Mouse (Mus musculus) neural tube, embryonic 11.5 days (tissue): ENCODE measurements around the gene Itga6. TPM values are rescaled to one million over a fixed set of nuclear protein-coding genes. Genes with fewer than 3 reads are reported as not detected.
A peak's percentile ranks its signal among the peaks of the same experiment; 100 is the strongest.

Experiments
- ATAC-seq: fragments of 200-750 bp; cut with Nextera tagmentation; 2 replicates; pipeline ENCODE4 v1.8.0; 2017; ENCODE audit warnings: moderate number of reproducible peaks, mild to moderate bottlenecking, moderate TSS enrichment, moderate library complexity; ENCODE audit not compliant: insufficient read depth, low FRiP score, low TSS enrichment
- DNase-seq: peaks from one replicate; pipeline ENCODE4 v3.0.0-alpha.2; 2015; ENCODE audit warnings: low spot score
- H3K27ac ChIP-seq: fragments of 300-500 bp; sonication (generic); 2 replicates; pipeline ENCODE4 v1.5.1; 2014; ENCODE audit warnings: low read depth, mild to moderate bottlenecking, low read length
- H3K27me3 ChIP-seq: fragments of 300-500 bp; sonication (generic); 2 replicates; pipeline ENCODE4 v1.6.1; 2014; ENCODE audit warnings: mild to moderate bottlenecking, low read length, mixed read lengths; ENCODE audit not compliant: control insufficient read depth, insufficient read depth
- H3K36me3 ChIP-seq: fragments of 300-500 bp; sonication (generic); 2 replicates; pipeline ENCODE4 v1.6.1; 2014; ENCODE audit warnings: mild to moderate bottlenecking, low read length, moderate library complexity, mixed read lengths; ENCODE audit not compliant: control insufficient read depth, insufficient read depth
- H3K4me1 ChIP-seq: fragments of 300-500 bp; sonication (generic); 2 replicates; pipeline ENCODE4 v1.6.1; 2014; ENCODE audit warnings: low read length, mixed read lengths; ENCODE audit not compliant: control insufficient read depth, insufficient read depth
- H3K4me2 ChIP-seq: fragments of 300-500 bp; sonication (generic); 2 replicates; pipeline ENCODE4 v1.6.1; 2014; ENCODE audit warnings: low read depth, mild to moderate bottlenecking, moderate library complexity
- H3K4me3 ChIP-seq: fragments of 300-500 bp; sonication (generic); 2 replicates; pipeline ENCODE4 v1.5.1; 2014; ENCODE audit warnings: low read depth, low read length
- H3K9ac ChIP-seq: fragments of 300-500 bp; sonication (generic); 2 replicates; pipeline ENCODE4 v1.6.1; 2014; ENCODE audit warnings: mild to moderate bottlenecking, low read length
- H3K9me3 ChIP-seq: fragments of 300-500 bp; sonication (generic); 2 replicates; pipeline ENCODE4 v1.6.1; 2016; ENCODE audit warnings: low read length; ENCODE audit not compliant: control insufficient read depth
- WGBS: fragments of 180-500 bp; shearing (Covaris S2); extraction: QIAGEN DNeasy Blood & Tissue Kit; methylation state at CpG from one replicate; pipeline ENCODE4 v1.1.7; 2014; 5-methylcytosine and 5-hydroxymethylcytosine counted together
- polyA plus RNA-seq: library from polyadenylated mRNA; unstranded; fragments of >200 nt; fragmentation: Nextera tagmentation; extraction: Ambion mirVana; gene quantifications from 2 replicates; pipeline ENCODE4 v1.2.1, GENCODE M21; 2014

Itga6 gene
- polyA plus RNA-seq, 1 experiment from 2014 or later, result 39.9 TPM

- H3K27me3 ChIP-seq, result no peaks in the 10 kb centered on the region
- peaks cover 12% of the 10 kb centered on the region for H3K4me1 ChIP-seq
- ATAC-seq (no peak), DNase-seq (no peak)
- no peaks in the 10 kb centered on the region for H3K9me3 ChIP-seq
- H3K9ac ChIP-seq, result no peak overlapping the region
- 83% methylated on average over 4 of the region's 4 CpGs for WGBS
- no peak overlapping the region for H3K27ac ChIP-seq
- no peaks in the 10 kb centered on the region for H3K36me3 ChIP-seq
- H3K4me2 ChIP-seq, result no peak overlapping the region
- H3K4me3 ChIP-seq, result no peak overlapping the region
Observed at GRCm38 (mm10) chr2:71742557-71742956, 2.9 kb upstream of the Itga6 start.

GRCm38 (mm10) chr2:71743377-71743776, 2.0 kb upstream of the Itga6 start:
- Histone ChIP-seq H3K9ac (no peak overlapping the region), H3K36me3 (no peaks in the 10 kb centered on the region), H3K4me1 (peaks cover 12% of the 10 kb centered on the region), H3K4me2 (no peak overlapping the region), H3K27ac (no peak overlapping the region), H3K9me3 (no peaks in the 10 kb centered on the region), H3K27me3 (no peaks in the 10 kb centered on the region), H3K4me3 (no peak overlapping the region)
- DNase-seq (no peak), ATAC-seq (no peak)
- 64% methylated on average over 7 of the region's 7 CpGs for WGBS

- Histone ChIP-seq H3K27ac (no peak overlapping the region), H3K4me3 (no peak overlapping the region), H3K4me2 (no peak overlapping the region), H3K27me3 (no peaks in the 10 kb centered on the region), H3K4me1 (peaks cover 12% of the 10 kb centered on the region), H3K9ac (0 out of 2 replicates have a peak overlapping the region, but pooled peaks have one; percentile 18), H3K36me3 (no peaks in the 10 kb centered on the region), H3K9me3 (no peaks in the 10 kb centered on the region)
- ATAC-seq (no peak), DNase-seq (no peak)
- 24% methylated on average over 9 of the region's 9 CpGs for WGBS
Observed at GRCm38 (mm10) chr2:71744320-71744719, 1.1 kb upstream of the Itga6 start.

- Histone ChIP-seq H3K4me1 (peaks cover 12% of the 10 kb centered on the region), H3K27ac (no peak overlapping the region), H3K27me3 (no peaks in the 10 kb centered on the region), H3K9me3 (no peaks in the 10 kb centered on the region), H3K9ac (peak overlapping the region; percentile 15; the same call in 1 of the 2 replicates), H3K36me3 (no peaks in the 10 kb centered on the region), H3K4me2 (no peak overlapping the region), H3K4me3 (no peak overlapping the region)
- whole genome bisulfite sequencing, result 8% methylated on average over 11 of the region's 11 CpGs
- peak; percentile 48 for DNase-seq
- ATAC-seq, result 0 out of 2 replicates have a peak, but pooled peaks have one; percentile 27
Observed at GRCm38 (mm10) chr2:71744861-71745507, 432 bp upstream of the Itga6 start.

GRCm38 (mm10) chr2:71748451-71748850, 3.0 kb downstream of the Itga6 start:
- H3K27me3 ChIP-seq, result no peaks in the 10 kb centered on the region
- H3K27ac ChIP-seq, result no peak overlapping the region
- H3K4me3 ChIP-seq, result no peak overlapping the region
- no peak overlapping the region for H3K9ac ChIP-seq
- 89% methylated on average over 5 of the region's 5 CpGs for WGBS
- peaks cover 12% of the 10 kb centered on the region for H3K4me1 ChIP-seq
- no peak overlapping the region for H3K4me2 ChIP-seq
- ATAC-seq (no peak), DNase-seq (no peak)
- H3K36me3 ChIP-seq, result no peaks in the 10 kb centered on the region
- no peaks in the 10 kb centered on the region for H3K9me3 ChIP-seq

GRCm38 (mm10) chr2:71749367-71750086, 4.1 kb downstream of the Itga6 start:
- no peaks in the 10 kb centered on the region for H3K27me3 ChIP-seq
- H3K4me2 ChIP-seq, result no peak overlapping the region; the same call in 1 of the 2 replicates
- 49% methylated on average over 13 of the region's 13 CpGs for WGBS
- ATAC-seq, result no peak
- H3K4me1 ChIP-seq, result peaks cover 8% of the 10 kb centered on the region
- no peaks in the 10 kb centered on the region for H3K36me3 ChIP-seq
- H3K4me3 ChIP-seq, result no peak overlapping the region
- no peak for DNase-seq
- no peaks in the 10 kb centered on the region for H3K9me3 ChIP-seq
- H3K9ac ChIP-seq, result no peak overlapping the region
- no peak overlapping the region for H3K27ac ChIP-seq

GRCm38 (mm10) chr2:71750087-71750453, 4.7 kb downstream of the Itga6 start:
- Histone ChIP-seq H3K9ac (no peak overlapping the region), H3K4me2 (no peak overlapping the region; the same call in 1 of the 2 replicates), H3K4me3 (no peak overlapping the region), H3K27me3 (no peaks in the 10 kb centered on the region), H3K36me3 (no peaks in the 10 kb centered on the region), H3K4me1 (peaks cover 3% of the 10 kb centered on the region; the same call in 1 of the 2 replicates), H3K9me3 (no peaks in the 10 kb centered on the region), H3K27ac (no peak overlapping the region)
- ATAC-seq (no peak), DNase-seq (no peak)
- WGBS, result 69% methylated on average over 10 of the region's 10 CpGs

- ATAC-seq (no peak), DNase-seq (no peak)
- WGBS, result 79% methylated on average over 8 of the region's 8 CpGs
- Histone ChIP-seq H3K27me3 (no peaks in the 10 kb centered on the region), H3K9me3 (no peaks in the 10 kb centered on the region), H3K4me3 (no peak overlapping the region), H3K36me3 (no peaks in the 10 kb centered on the region), H3K27ac (no peak overlapping the region), H3K4me2 (no peak overlapping the region), H3K4me1 (no peaks in the 10 kb centered on the region), H3K9ac (no peak overlapping the region)
Observed at GRCm38 (mm10) chr2:71751336-71751735, 5.9 kb downstream of the Itga6 start.

GRCm38 (mm10) chr2:71751863-71752262, 6.4 kb downstream of the Itga6 start:
- WGBS, result 79% methylated on average over 2 of the region's 2 CpGs
- Histone ChIP-seq H3K4me2 (no peak overlapping the region), H3K27ac (no peak overlapping the region)

More at GRCm38 (mm10) chr2:71751863-71752262, 6.4 kb downstream of the Itga6 start:
- Histone ChIP-seq H3K36me3 (no peaks in the 10 kb centered on the region), H3K27me3 (no peaks in the 10 kb centered on the region), H3K9me3 (no peaks in the 10 kb centered on the region), H3K4me3 (no peak overlapping the region), H3K4me1 (no peaks in the 10 kb centered on the region), H3K9ac (no peak overlapping the region)
- DNase-seq, result no peak
- ATAC-seq, result no peak
